Mouse (Mus musculus) ES-E14 (cell line): ENCODE data around the gene BC030867. TPM values are rescaled to one million over a fixed set of nuclear protein-coding genes. Genes with fewer than 3 reads are reported as not detected.
A peak's percentile ranks its signal among the peaks of the same experiment; 100 is the strongest.

Experiments used
- DNase-seq: peaks from one replicate; pipeline ENCODE4 v3.0.0-alpha.2; 2013; ENCODE audit warnings: low read depth, low spot score
- H3K27ac ChIP-seq: 2 replicates; pipeline ENCODE4 v1.5.1; 2012; ENCODE audit warnings: low read depth, mild to moderate bottlenecking, low read length, moderate library complexity, mixed read lengths; ENCODE audit not compliant: poor library complexity, insufficient read depth, severe bottlenecking
- H3K36me3 ChIP-seq: 2 replicates; pipeline ENCODE4 v1.6.1; 2012; ENCODE audit warnings: mild to moderate bottlenecking, low read length, moderate library complexity, mixed read lengths; ENCODE audit not compliant: control insufficient read depth, poor library complexity, insufficient read depth, severe bottlenecking
- H3K4me1 ChIP-seq, 2 experiments: fragments of 150-350 bp in 1 of 2; sonication (generic) in 1 of 2; 2 replicates each; pipeline ENCODE4 v1.6.1; 2012; ENCODE audit warnings: low read length in 2 of 2, mild to moderate bottlenecking in 1 of 2, mixed read lengths in 1 of 2; ENCODE audit not compliant: control insufficient read depth in 2 of 2, insufficient read depth in 2 of 2, poor library complexity in 1 of 2
- H3K4me3 ChIP-seq, 2 experiments: fragments of 150-350 bp in 1 of 2; sonication (generic) in 1 of 2; 2 replicates each; pipeline ENCODE4 v1.5.1; 2012; ENCODE audit warnings: low read length in 2 of 2, low read depth in 1 of 2, mild to moderate bottlenecking in 1 of 2, mixed read lengths in 1 of 2; ENCODE audit not compliant: insufficient read depth in 1 of 2, poor library complexity in 1 of 2, severe bottlenecking in 1 of 2
- H3K9ac ChIP-seq: 2 replicates; pipeline ENCODE4 v1.6.1; 2012; ENCODE audit warnings: low read depth, mild to moderate bottlenecking, low read length, mixed read lengths; ENCODE audit not compliant: poor library complexity, insufficient read depth, severe bottlenecking
- H3K9me3 ChIP-seq: fragments of 150-350 bp; sonication (generic); 2 replicates; pipeline ENCODE4 v1.6.1; 2012; ENCODE audit warnings: low read depth, mild to moderate bottlenecking, low read length; ENCODE audit not compliant: control insufficient read depth, insufficient read depth
- CHD2 ChIP-seq: IDR thresholded peaks from 2 replicates; pipeline ENCODE4 v1.6.1; 2014; ENCODE audit warnings: mild to moderate bottlenecking, low read depth, low read length, inconsistent platforms
- HCFC1 ChIP-seq: IDR thresholded peaks from 2 replicates; pipeline ENCODE4 v1.6.1; 2012; ENCODE audit warnings: low read length, inconsistent platforms, borderline replicate concordance; ENCODE audit not compliant: insufficient read depth
- MAFK ChIP-seq: IDR thresholded peaks from 2 replicates; pipeline ENCODE4 v1.6.1; 2014; ENCODE audit warnings: mild to moderate bottlenecking, low read depth, low read length, inconsistent platforms; ENCODE audit not compliant: insufficient read depth
- ZC3H11A ChIP-seq: IDR thresholded peaks from 2 replicates; pipeline ENCODE4 v1.6.1; 2012; ENCODE audit warnings: low read depth, mild to moderate bottlenecking, inconsistent platforms, low read length, borderline replicate concordance
- ZNF384 ChIP-seq: IDR thresholded peaks from 2 replicates; pipeline ENCODE4 v1.6.1; 2012; ENCODE audit warnings: low read depth, low read length, inconsistent platforms
- in situ Hi-C, 2 experiments: fragments of 600-800 bp; cut with MboI; formaldehyde crosslinking; loops; one replicate each; pipeline ENCODE4 v1.15.1; 2025; ENCODE audit warnings: low sequenced_read_pairs in 2 of 2, inconsistent platforms in 1 of 2; ENCODE audit not compliant: unreplicated experiment in 2 of 2
- total RNA-seq: library from RNA; depleted of rRNA; stranded (reverse); fragments of 300-350 nt; gene quantifications from 2 replicates; pipeline ENCODE4 v1.2.3, GENCODE M21; 2012

Gene BC030867
- total RNA-seq, 1 experiment = 17.3 TPM

DNA sequence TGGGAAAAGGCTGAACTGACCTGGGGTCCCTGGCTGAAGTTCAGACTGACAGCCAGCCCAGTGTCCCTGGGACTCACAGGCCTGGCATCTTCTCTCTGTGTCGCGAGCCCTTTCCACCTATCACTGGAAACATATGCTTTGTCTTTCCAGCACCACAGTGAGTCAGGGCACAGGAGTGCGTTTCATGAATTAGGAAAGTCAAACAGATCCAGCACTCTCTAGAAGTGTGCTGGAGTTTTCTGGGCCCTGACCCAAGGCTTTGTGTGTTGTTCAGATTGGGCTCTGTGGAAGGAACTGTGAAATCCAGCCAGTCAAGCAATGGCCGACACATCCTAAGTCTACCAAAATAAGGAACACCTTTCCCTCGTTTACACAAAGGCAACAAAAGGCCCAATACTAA, 23.5 kb upstream of the BC030867 start:
- no peak for DNase-seq
- in situ Hi-C loops = no loop called here

DNA sequence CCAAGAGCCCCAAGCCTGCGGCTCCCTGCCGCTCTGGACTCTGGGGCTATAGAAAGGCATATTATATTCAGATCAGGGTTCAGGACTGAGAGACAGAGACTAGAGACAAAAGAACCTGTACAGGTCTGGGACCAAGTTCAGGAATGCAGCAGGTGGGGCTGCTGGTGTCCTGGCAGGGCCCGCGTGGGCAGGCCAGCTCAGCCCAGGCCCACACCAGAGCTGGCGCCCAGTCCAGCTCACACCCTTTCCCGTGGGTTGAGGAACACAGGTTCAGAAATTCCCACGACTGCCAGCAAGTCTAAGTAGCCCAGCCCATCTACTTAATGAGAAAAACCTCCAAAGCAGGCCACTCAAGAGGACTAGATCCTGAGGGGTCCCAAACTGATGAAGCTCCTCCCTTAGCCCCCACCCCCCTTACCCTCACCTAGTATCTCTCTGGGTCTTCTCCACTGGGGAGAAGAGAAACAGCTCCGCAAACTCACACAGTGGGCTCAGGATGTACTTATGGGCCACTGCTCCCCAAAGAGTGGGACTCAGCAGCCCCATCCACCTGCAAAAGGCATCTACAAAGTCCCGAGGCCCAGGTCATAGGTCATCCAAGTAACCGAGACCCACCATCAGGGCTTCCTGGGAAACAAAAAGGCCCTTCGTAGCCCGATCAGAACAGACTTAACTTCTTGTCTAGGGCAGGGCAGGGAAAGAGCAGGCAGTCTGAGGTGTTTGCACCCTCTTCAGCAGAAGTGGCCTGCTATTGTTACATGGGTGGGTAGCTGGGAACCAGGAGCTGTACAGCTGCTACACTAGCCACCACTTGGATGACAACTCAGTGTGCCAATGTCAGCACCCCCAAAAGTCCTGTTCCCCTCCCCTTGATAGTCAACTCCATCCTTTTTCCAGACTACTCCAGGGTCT, 22.4 kb upstream of the BC030867 start:
- peaks cover 4% of the 10 kb centered on the region; the same call in 1 of the 2 replicates for H3K36me3 ChIP-seq
- no peak overlapping the region for H3K27ac ChIP-seq
- H3K4me3 ChIP-seq = no peak overlapping the region
- H3K9ac ChIP-seq = no peak overlapping the region
- DNase-seq = no peak
- in situ Hi-C loops = no loop called here
- no peaks in the 10 kb centered on the region for H3K9me3 ChIP-seq
- TF ChIP-seq CHD2 (no peak), MAFK (no peak), ZC3H11A (no peak), HCFC1 (no peak), ZNF384 (no peak)
- H3K4me1 ChIP-seq = peaks cover 13 to 57% of the 10 kb centered on the region in 2 experiments; a peak in 3 of 4 replicates

More for the DNA sequence above, 23.5 kb upstream of the BC030867 start:
- H3K4me1 ChIP-seq = peaks cover 11 to 57% of the 10 kb centered on the region in 2 experiments; a peak in 3 of 4 replicates
- H3K9ac ChIP-seq = no peak overlapping the region
- no peak for TF ChIP-seq HCFC1
- TF ChIP-seq ZNF384 = no peak
- TF ChIP-seq ZC3H11A = no peak
- no peak for TF ChIP-seq CHD2
- TF ChIP-seq MAFK = no peak
- peaks cover 4% of the 10 kb centered on the region; the same call in 1 of the 2 replicates for H3K36me3 ChIP-seq
- H3K9me3 ChIP-seq = no peaks in the 10 kb centered on the region
- no peak overlapping the region for H3K4me3 ChIP-seq
- no peak overlapping the region for H3K27ac ChIP-seq

DNA sequence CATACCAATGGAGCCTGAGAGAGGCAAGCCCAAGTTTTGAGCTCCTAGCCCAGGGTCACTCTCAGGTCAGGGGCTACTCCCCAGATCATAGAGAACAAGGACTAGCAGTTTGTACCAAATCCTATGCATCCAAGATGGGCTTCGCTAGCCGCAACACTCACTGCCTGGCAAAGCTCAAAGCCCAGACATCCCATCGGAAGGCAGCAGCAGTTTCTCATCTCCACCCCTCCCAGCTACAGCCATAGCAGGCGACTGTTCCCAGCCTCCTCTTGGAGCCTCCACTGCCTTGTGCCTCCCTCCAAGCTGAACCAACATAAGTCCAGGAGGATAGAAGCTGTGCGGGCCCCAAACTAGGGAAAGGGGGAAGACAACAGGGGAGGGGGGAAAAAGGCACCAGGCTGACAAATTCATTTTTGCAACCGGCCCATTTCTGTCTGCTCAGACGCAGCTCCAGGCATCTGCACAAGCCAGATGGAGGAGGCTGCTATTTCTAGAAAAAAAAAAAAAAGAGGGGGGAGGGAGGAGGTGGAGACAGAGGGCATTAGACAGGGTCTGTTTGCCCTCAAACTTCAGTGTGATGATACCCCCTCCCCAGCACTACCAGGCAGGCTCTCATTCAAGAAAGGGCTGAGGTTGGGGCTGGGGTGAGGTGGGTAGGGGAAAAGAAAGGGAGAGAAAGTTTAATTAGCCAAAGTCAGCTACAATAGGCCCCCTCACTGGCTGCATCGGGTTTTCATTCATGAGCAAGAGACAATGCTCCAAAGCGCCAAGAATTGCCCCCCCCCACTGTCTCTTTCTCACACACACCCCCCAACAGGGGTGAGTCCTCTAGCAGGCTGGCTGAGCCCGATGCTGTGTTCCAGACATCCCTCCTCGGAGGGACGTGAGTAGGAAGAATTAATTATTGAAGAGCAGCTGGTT, 21.2 kb upstream of the BC030867 start:
- Histone ChIP-seq H3K27ac (no peak overlapping the region), H3K4me3 (no peak overlapping the region), H3K4me1 (peaks cover 13 to 54% of the 10 kb centered on the region in 2 experiments; a peak in 3 of 4 replicates), H3K9ac (no peak overlapping the region), H3K9me3 (no peaks in the 10 kb centered on the region), H3K36me3 (peaks cover 4% of the 10 kb centered on the region; the same call in 1 of the 2 replicates)
- TF ChIP-seq MAFK = no peak
- 0 out of 2 replicates have a peak, but pooled peaks have one; percentile 49 for TF ChIP-seq ZNF384
- no peak for DNase-seq
- in situ Hi-C loops = no loop called here

DNA sequence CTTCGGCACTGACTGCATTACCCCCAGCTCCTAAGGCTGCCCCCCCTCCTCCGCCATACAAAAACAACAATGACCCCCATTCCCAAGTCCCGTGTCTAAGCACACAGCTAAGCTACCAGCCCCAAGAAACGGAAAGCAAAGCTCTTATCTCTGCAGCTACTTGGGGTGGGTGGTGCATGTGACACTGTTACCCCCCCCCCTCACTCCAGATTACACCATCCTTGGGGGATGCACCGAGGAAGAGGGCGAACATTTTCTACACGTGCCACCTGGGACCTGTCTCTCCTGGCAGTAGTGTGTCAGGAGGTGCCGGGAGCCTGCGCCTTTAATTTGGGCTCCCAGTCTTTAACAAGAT, 20.5 kb upstream of the BC030867 start:
- in situ Hi-C loops = no loop called here
- peaks cover 13 to 51% of the 10 kb centered on the region in 2 experiments; a peak in 3 of 4 replicates for H3K4me1 ChIP-seq
- no peak for TF ChIP-seq ZC3H11A
- no peak for TF ChIP-seq CHD2
- TF ChIP-seq ZNF384 = no peak
- H3K4me3 ChIP-seq = no peak overlapping the region
- H3K27ac ChIP-seq = no peak overlapping the region
- H3K36me3 ChIP-seq = no peaks in the 10 kb centered on the region
- no peak overlapping the region for H3K9ac ChIP-seq
- DNase-seq = no peak
- no peaks in the 10 kb centered on the region for H3K9me3 ChIP-seq
